Mouse (Mus musculus) embryo, embryonic 10.5 days (tissue): ENCODE measurements around the gene 4930404N11Rik.
A peak's percentile ranks its signal among the peaks of the same experiment; 100 is the strongest.

ENCODE experiments used
- DNase-seq: peaks from one replicate; pipeline ENCODE4 v3.0.0-alpha.2; 2015; ENCODE audit warnings: low spot score

The 4930404N11Rik gene

GRCm38 (mm10) chr10:81365672-81366476 is at the start of gene 4930404N11Rik:
Gene 4930404N11Rik, minus strand, starts transcription at chr10:81365816.
- peak; percentile 82 for DNase-seq

GRCm38 (mm10) chr10:81415146-81415545 is 49.5 kb upstream of the 4930404N11Rik start:
- no peak for DNase-seq

- peak; percentile 62 for DNase-seq
Observed at GRCm38 (mm10) chr10:81414682-81415081, 49.1 kb upstream of the 4930404N11Rik start.

GRCm38 (mm10) chr10:81413310-81414261 is 48.0 kb upstream of the 4930404N11Rik start:
- DNase-seq: peak; percentile 74

- peak; percentile 9 for DNase-seq
Observed at GRCm38 (mm10) chr10:81412586-81413309, 47.1 kb upstream of the 4930404N11Rik start.

- DNase-seq: no peak
Observed at GRCm38 (mm10) chr10:81411471-81412400, 46.1 kb upstream of the 4930404N11Rik start.

- no peak for DNase-seq
Observed at GRCm38 (mm10) chr10:81410981-81411380, 45.4 kb upstream of the 4930404N11Rik start.

GRCm38 (mm10) chr10:81410350-81410749 is 44.7 kb upstream of the 4930404N11Rik start:
- no peak for DNase-seq

GRCm38 (mm10) chr10:81409330-81409729 is 43.7 kb upstream of the 4930404N11Rik start:
- no peak for DNase-seq

GRCm38 (mm10) chr10:81408871-81409291 is 43.3 kb upstream of the 4930404N11Rik start:
- DNase-seq: peak; percentile 83

- DNase-seq: no peak
Observed at GRCm38 (mm10) chr10:81408424-81408729, 42.8 kb upstream of the 4930404N11Rik start.

- DNase-seq: peak; percentile 72
Observed at GRCm38 (mm10) chr10:81407539-81408423, 42.2 kb upstream of the 4930404N11Rik start.

GRCm38 (mm10) chr10:81406504-81407440 is 41.2 kb upstream of the 4930404N11Rik start:
- DNase-seq: no peak

- no peak for DNase-seq
Observed at GRCm38 (mm10) chr10:81405588-81406201, 40.1 kb upstream of the 4930404N11Rik start.

GRCm38 (mm10) chr10:81404720-81405119 is 39.1 kb upstream of the 4930404N11Rik start:
- DNase-seq: no peak

- DNase-seq: no peak
Observed at GRCm38 (mm10) chr10:81404082-81404481, 38.5 kb upstream of the 4930404N11Rik start.

- no peak for DNase-seq
Observed at GRCm38 (mm10) chr10:81403511-81403910, 37.9 kb upstream of the 4930404N11Rik start.

GRCm38 (mm10) chr10:81402227-81402765 is 36.7 kb upstream of the 4930404N11Rik start:
- DNase-seq: no peak
